Mouse (Mus musculus) midbrain, embryonic 14.5 days (tissue): ENCODE data around the gene Pianp. TPM values are rescaled to one million over a fixed set of nuclear protein-coding genes. Genes with fewer than 3 reads are reported as not detected.

ENCODE experiments used
- ATAC-seq: fragments of 200-750 bp; cut with Nextera tagmentation; 2 replicates; pipeline ENCODE4 v1.8.0; 2017; ENCODE audit warnings: moderate number of reproducible peaks, moderate library complexity; ENCODE audit not compliant: low FRiP score, low TSS enrichment
- DNase-seq: peaks from one replicate; pipeline ENCODE4 v3.0.0-alpha.2; 2015
- H3K27ac ChIP-seq: fragments of 300-500 bp; sonication (generic); replicated peaks from 2 replicates; pipeline ENCODE4 v1.5.1; 2014; ENCODE audit warnings: mild to moderate bottlenecking, low read depth, low read length, moderate library complexity
- H3K27me3 ChIP-seq: fragments of 300-500 bp; sonication (generic); 2 replicates; pipeline ENCODE4 v1.6.1; 2014; ENCODE audit warnings: low read length, control low read depth, mixed read lengths; ENCODE audit not compliant: control insufficient read depth, insufficient read depth
- H3K36me3 ChIP-seq: fragments of 300-500 bp; sonication (generic); 2 replicates; pipeline ENCODE4 v1.6.1; 2014; ENCODE audit warnings: low read length, control low read depth; ENCODE audit not compliant: control insufficient read depth, insufficient read depth
- H3K4me1 ChIP-seq: fragments of 300-500 bp; sonication (generic); 2 replicates; pipeline ENCODE4 v1.6.1; 2014; ENCODE audit warnings: mild to moderate bottlenecking, antibody characterized with exemption, low read length, control low read depth; ENCODE audit not compliant: control insufficient read depth, insufficient read depth
- H3K4me2 ChIP-seq: fragments of 300-500 bp; sonication (generic); 2 replicates; pipeline ENCODE4 v1.6.1; 2014; ENCODE audit warnings: mild to moderate bottlenecking, low read length, moderate library complexity
- H3K4me3 ChIP-seq: fragments of 300-500 bp; sonication (generic); replicated peaks from 2 replicates; pipeline ENCODE4 v1.5.1; 2014; ENCODE audit warnings: low read depth, low read length
- H3K9ac ChIP-seq: fragments of 300-500 bp; sonication (generic); replicated peaks from 2 replicates; pipeline ENCODE4 v1.6.1; 2014; ENCODE audit warnings: mild to moderate bottlenecking, low read length, moderate library complexity
- H3K9me3 ChIP-seq: fragments of 300-500 bp; sonication (generic); 2 replicates; pipeline ENCODE4 v1.6.1; 2016; ENCODE audit warnings: low read length, control low read depth, mixed read lengths; ENCODE audit not compliant: control insufficient read depth
- WGBS: fragments of 180-500 bp; shearing (Covaris S2); extraction: QIAGEN DNeasy Blood & Tissue Kit; methylation state at CpG from one replicate; pipeline ENCODE4 v1.1.7; 2014; 5-methylcytosine and 5-hydroxymethylcytosine counted together
- polyA plus RNA-seq: library from polyadenylated mRNA; unstranded; fragments of >200 nt; fragmentation: Nextera tagmentation; extraction: Ambion mirVana; gene quantifications from 2 replicates; pipeline ENCODE4 v1.2.1, GENCODE M21; 2014

Gene Pianp
- polyA plus RNA-seq, 1 experiment from 2014 or later: 43.2 TPM

DNA sequence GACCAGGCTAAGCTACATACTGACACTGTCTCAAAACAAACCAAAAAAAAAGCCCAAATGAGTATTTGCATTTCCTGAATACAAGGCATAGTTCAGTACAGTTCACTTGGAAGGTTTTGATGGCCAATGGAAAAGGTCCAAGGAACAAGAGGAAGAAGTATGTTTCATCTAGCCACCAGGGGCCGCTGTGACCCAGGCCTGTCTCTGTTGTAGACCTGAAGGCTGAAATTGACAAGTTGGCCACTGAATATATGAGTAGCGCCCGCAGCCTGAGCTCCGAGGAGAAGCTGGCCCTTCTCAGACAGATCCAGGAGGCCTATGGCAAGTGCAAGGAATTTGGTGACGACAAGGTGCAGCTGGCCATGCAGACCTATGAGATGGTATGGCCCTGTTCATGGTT is 50.2 kb downstream of the Pianp start:
- WGBS: 37% methylated on average over 5 of the region's 5 CpGs
- H3K36me3 ChIP-seq: peaks cover 82% of the 10 kb centered on the region

DNA sequence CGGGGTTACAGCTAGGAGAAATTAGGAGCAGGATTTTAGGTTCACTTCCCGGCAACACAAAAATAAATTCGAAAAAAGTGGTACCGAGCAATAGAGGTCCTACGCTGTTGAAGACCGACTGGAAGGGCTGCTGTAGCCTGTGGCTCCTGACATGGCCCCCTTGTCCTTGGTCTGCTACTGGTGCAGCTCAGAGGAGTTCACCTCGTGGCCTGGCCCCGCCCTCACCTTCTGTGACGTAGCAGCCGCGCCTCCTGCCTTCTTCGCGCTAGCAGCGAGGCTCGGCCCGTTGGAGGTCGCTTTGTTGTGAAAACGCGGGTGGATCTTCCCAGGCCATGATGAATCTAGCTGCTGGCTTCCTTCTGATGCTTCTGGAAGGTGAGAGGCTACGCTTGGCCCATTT is 53.2 kb downstream of the Pianp start, which contains the start of gene Acrbp:
Gene Acrbp, plus strand, starts transcription at position 12 of the 400 bp plus-strand sequence.
- Histone ChIP-seq H3K27ac (no peak within 1 kb of the TSS), H3K9ac (no peak within 1 kb of the TSS), H3K4me2 (no peak within 1 kb of the TSS), H3K36me3 (peaks cover 94% of the 10 kb centered on the region), H3K4me1 (no peaks in the 10 kb centered on the region), H3K4me3 (no peak within 1 kb of the TSS), H3K9me3 (no peaks in the 10 kb centered on the region), H3K27me3 (no peaks in the 10 kb centered on the region)
- no peak for DNase-seq
- 38% methylated on average over 20 of the region's 20 CpGs for WGBS
- no peak for ATAC-seq

More for the DNA sequence above, 50.2 kb downstream of the Pianp start:
- Histone ChIP-seq H3K9me3 (no peaks in the 10 kb centered on the region), H3K9ac (no peak overlapping the region), H3K27me3 (no peaks in the 10 kb centered on the region), H3K4me2 (no peak overlapping the region), H3K27ac (no peak overlapping the region), H3K4me3 (no peak overlapping the region), H3K4me1 (no peaks in the 10 kb centered on the region)
- peak; percentile 90 for DNase-seq
- ATAC-seq: peak; percentile 53

DNA sequence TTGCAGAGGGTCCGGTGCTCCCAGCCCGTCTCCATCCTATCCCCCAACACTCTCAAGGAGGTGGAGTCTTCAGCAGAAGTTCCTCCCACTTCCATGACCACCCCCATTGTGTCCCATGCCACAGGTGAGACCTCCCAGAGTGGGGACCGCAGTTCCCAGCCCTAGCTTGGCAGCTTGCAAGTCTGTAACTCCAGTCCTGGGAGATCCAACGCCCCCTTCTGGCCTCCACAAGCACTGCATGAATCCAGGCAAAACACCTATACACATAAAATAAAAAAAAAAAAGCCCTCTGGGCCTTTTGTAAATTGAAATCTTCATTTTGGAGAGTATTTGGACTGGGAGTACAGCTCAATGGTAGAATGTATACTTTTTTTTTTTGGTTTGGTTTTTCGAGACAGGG is 54.7 kb downstream of the Pianp start:
- no peak overlapping the region for H3K9ac ChIP-seq
- ATAC-seq: no peak
- no peak for DNase-seq
- no peak overlapping the region for H3K27ac ChIP-seq
- no peaks in the 10 kb centered on the region for H3K27me3 ChIP-seq
- no peak overlapping the region for H3K4me2 ChIP-seq
- 73% methylated on average over 5 of the region's 5 CpGs for WGBS
- H3K4me3 ChIP-seq: no peak overlapping the region
- no peaks in the 10 kb centered on the region for H3K4me1 ChIP-seq
- peaks cover 91% of the 10 kb centered on the region for H3K36me3 ChIP-seq
- no peaks in the 10 kb centered on the region for H3K9me3 ChIP-seq

Other genes starting within 250 kb of the Pianp start
- not detected in 2 replicates for gene Gm45234, start 240.7 kb upstream of the Pianp start, polyA plus RNA-seq
- 24.4 and 32.3 TPM in 2 replicates for gene Atn1, start 240.2 kb upstream of the Pianp start, polyA plus RNA-seq
- 64.3 and 83.3 TPM in 2 replicates for gene Eno2, start 227.0 kb upstream of the Pianp start, polyA plus RNA-seq
- 1.4 and 3.2 TPM in 2 replicates for gene Lrrc23, start 217.0 kb upstream of the Pianp start, polyA plus RNA-seq
- gene Spsb2, start 188.0 kb upstream of the Pianp start, polyA plus RNA-seq: 5.9 and 6.3 TPM in 2 replicates
- gene Tpi1, start 182.4 kb upstream of the Pianp start, polyA plus RNA-seq: 343 and 349 TPM in 2 replicates
- gene Usp5, start 167.2 kb upstream of the Pianp start, polyA plus RNA-seq: 184 and 191 TPM in 2 replicates
- 25.0 and 43.7 TPM in 2 replicates for gene Cdca3, start 167.1 kb upstream of the Pianp start, polyA plus RNA-seq
- 1.7 and 4.5 TPM in 2 replicates for gene Gnb3, start 156.4 kb upstream of the Pianp start, polyA plus RNA-seq
- gene P3h3, start 138.9 kb upstream of the Pianp start, polyA plus RNA-seq: 13.9 and 15.7 TPM in 2 replicates
- 14.7 and 34.9 TPM in 2 replicates for gene Gpr162, start 132.7 kb upstream of the Pianp start, polyA plus RNA-seq
- 0.11 and 0.27 TPM in 2 replicates for gene Cd4, start 108.5 kb upstream of the Pianp start, polyA plus RNA-seq
- gene Lag3, start 85.0 kb upstream of the Pianp start, polyA plus RNA-seq: 3.3 and 3.5 TPM in 2 replicates
- gene Ptms, start 76.6 kb upstream of the Pianp start, polyA plus RNA-seq: 749 and 823 TPM in 2 replicates
- gene Mlf2, start 65.3 kb upstream of the Pianp start, polyA plus RNA-seq: 535 and 570 TPM in 2 replicates
- 85.6 and 85.9 TPM in 2 replicates for gene Cops7a, start 31.2 kb upstream of the Pianp start, polyA plus RNA-seq
- 13.7 and 16.2 TPM in 2 replicates for gene Zfp384, start 12.5 kb downstream of the Pianp start, polyA plus RNA-seq
- gene Ing4, start 43.1 kb downstream of the Pianp start, polyA plus RNA-seq: 132 and 144 TPM in 2 replicates
- 16.3 and 16.7 TPM in 2 replicates for gene Acrbp, start 53.0 kb downstream of the Pianp start, polyA plus RNA-seq
- gene Lpar5, start 71.2 kb downstream of the Pianp start, polyA plus RNA-seq: 0.45 and 0.77 TPM in 2 replicates
- gene Chd4, start 99.3 kb downstream of the Pianp start, polyA plus RNA-seq: 70.7 and 90.6 TPM in 2 replicates
- 42.7 and 46.3 TPM in 2 replicates for gene Nop2, start 135.2 kb downstream of the Pianp start, polyA plus RNA-seq
- 15.8 and 18.2 TPM in 2 replicates for gene Iffo1, start 148.5 kb downstream of the Pianp start, polyA plus RNA-seq
- 1,501 and 1,547 TPM in 2 replicates for gene Gapdh, start 169.8 kb downstream of the Pianp start, polyA plus RNA-seq
- 40.6 and 50.3 TPM in 2 replicates for gene Ncapd2, start 195.0 kb downstream of the Pianp start, polyA plus RNA-seq
- 128 and 141 TPM in 2 replicates for gene Mrpl51, start 195.1 kb downstream of the Pianp start, polyA plus RNA-seq
- 5.5 and 10.6 TPM in 2 replicates for gene Vamp1, start 218.9 kb downstream of the Pianp start, polyA plus RNA-seq
- 3.0 and 3.3 TPM in 2 replicates for gene Tapbpl, start 235.2 kb downstream of the Pianp start, polyA plus RNA-seq
- 1.1 and 1.9 TPM in 2 replicates for gene Cd27, start 240.3 kb downstream of the Pianp start, polyA plus RNA-seq